Mouse (Mus musculus) left cerebral cortex, adult 9 months (tissue): ENCODE data around the gene Kif1bp.
A peak's percentile ranks its signal among the peaks of the same experiment; 100 is the strongest.

Experiments
- DNase-seq, 2 experiments: peaks; one replicate each; pipeline ENCODE4 v3.0.0; 2022; ENCODE audit warnings: low spot score in 2 of 2

The Kif1bp gene

GRCm38 (mm10) chr10:62556558-62556901 lies 21.7 kb downstream of the Kif1bp start:
- no peak for DNase-seq

DNA sequence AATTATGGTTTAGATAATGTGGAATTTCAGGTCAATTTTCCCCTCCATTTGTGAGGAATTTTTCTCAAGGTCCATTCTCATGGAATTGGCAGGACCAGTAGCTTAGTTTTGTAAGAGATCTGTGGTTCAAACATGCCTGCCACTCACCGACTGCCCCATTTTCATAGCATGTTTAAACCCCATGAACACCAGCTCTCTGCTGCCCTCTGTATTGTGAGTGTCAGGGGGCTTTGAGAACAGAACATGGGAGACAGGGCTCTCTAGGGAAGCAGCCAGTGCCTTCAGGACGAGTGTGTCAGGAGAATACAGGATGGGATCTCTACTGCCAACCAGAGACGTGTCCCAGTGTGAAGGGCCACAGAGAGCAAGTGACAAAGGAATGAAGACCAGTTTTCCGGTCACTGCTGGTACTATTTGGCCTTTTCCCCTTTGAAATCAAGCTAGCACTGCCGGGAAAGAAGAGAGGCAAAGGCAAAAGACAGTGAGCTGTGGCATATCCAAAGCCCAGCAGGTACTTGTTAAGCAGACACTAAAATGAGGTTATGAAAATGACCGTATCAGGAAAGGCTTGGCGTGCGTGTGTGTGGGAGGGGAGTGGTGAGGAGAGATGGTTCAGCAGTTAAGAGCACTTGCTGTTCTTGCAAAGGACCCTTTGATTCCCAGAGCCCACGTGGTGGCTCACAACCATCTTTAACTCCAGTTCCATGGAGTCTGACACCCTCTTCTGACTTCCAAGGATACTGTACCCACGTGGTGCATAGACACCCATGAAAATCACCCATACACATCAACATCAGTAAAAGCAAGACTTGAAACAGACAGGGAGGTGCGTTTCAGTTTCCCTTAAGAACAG lies 22.3 kb downstream of the Kif1bp start:
- DNase-seq = no peak

DNA sequence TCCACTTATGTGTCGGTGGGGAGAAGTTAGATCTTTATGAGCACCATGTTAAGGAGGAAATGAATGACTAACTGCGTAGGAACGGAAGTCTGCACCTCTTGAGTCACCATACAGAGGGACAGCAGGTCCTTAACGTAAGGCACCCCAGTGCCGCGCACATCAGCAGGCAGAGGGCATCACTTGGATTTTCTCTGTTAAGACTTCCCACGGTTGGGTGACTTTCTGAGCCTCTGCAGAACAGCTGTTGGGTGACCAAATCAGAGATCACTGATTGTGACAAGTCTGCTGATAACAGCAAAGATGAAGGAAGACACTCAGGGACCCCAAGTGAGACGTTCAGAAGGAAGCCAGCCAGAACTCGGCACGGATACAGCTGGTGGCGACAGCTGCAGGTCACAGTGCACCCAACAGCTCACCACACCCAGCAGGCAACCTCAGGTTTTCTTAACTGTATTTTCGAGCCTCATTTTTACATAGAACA lies 24.6 kb downstream of the Kif1bp start:
- no peak for DNase-seq

GRCm38 (mm10) chr10:62550787-62551300 lies 27.4 kb downstream of the Kif1bp start:
- DNase-seq = peak in 1 of 2 experiments; percentile 53

DNA sequence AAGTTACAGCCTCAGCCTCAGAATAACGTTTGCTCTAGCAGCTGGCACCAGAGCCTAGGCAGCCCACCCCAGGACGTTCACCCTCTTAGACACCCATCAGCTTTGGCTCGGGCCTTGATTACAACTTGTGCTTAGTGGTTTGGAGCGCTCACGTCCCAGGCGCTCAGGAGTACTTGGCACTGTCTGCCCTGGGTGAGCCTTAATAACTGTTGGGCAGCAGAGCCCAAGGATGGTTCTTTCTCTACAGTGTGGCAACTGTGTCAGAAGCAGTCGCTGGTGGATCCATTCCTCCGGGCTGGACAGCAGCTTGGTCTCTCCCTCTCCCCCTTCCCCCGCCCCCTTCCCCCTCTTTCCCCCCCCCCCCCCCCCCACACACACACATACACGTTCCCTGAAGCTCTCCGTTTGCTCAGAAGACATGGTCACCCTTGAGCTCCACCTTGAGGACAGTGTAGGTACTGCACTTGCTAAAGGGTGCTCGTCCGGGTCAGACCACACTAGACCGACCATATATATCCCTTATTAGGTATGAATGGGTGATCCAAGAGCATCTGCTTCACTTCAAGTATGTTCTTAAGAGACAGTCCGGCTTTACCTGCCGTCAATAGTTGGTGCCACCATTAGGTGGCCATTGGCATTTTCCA lies 28.6 kb downstream of the Kif1bp start:
- peak in 1 of 2 experiments; percentile 67 for DNase-seq

GRCm38 (mm10) chr10:62546441-62546840 lies 31.8 kb downstream of the Kif1bp start:
- DNase-seq = no peak

DNA sequence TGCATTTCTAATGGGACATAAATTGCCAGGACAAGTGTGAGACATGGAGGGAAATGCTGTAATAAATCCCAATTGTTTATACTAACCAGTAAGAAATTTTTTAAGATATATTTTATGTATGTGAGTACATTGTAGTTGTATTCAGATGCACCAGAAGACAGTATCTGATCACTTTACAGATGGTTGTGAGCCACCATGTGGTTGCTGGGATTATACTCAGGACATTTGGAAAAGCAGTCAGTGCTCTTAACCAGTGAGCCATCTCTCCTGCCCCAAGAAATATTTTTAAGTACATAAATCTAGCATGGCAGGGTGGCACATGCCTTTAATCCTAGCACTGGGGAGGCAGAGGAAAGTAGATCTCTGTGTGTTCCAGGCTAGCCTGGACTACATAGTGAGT lies 32.5 kb downstream of the Kif1bp start:
- DNase-seq = no peak

GRCm38 (mm10) chr10:62544316-62544715 lies 33.9 kb downstream of the Kif1bp start:
- DNase-seq = no peak

DNA sequence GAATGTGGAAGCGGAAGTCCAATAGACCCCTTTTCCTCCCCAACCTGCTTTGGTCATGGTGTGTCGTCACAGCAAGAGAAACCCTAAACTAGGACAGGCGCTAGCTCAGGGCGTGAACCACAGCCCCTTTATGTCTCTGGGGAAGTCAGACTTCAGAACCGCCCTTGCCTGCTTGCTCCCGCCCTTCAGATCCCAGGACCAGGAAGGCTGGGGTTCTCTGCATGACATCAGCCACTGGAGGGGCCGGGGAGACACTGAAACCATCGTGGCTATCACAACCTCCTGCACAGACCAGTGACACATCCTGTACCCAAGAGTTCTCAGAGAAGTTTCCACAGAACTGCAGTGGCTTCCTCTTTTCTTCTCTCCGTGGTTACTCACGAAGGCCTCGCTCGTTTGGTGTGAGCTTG lies 34.9 kb downstream of the Kif1bp start:
- DNase-seq = peak in 1 of 2 experiments; percentile 23

DNA sequence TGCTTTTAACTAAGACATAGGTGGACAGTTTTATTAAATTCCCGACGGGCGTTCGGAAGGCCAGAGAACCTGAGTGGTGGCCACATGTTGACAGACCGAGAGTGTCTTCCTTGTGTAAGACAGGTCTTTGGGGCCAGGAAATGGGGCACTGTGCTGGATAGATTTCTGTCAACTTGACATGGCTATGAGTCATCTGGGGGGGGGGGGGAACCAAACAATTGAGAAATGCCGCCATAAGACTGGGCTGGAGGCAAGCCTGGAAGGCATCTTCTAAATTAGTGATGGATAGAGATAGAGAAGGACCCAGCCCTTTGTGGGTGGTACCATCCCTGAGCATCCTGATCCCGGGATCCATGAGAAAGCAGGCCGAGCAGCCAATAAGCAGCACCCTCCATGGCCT lies 35.3 kb downstream of the Kif1bp start:
- DNase-seq = no peak

DNA sequence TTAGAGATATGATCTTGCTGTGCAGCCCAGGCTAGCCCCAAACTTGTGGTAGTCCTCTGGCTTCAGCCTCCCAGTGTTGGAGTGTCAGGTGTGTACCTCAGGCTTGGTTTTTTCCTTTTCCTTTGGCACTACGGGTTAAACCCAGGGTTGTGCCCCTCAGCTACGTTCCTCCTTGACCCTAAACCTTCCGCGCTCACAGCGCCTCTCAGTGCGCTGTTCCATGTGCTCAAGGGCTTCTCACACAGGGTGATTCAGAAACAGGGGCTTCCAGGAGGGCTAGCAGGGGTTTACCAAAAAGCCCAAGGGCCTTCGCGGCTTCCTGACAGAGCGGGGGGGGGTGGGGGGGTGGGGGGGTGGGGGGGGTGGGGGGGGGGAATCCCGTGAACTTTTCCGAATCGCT lies 35.8 kb downstream of the Kif1bp start:
- DNase-seq = no peak

GRCm38 (mm10) chr10:62541499-62541898 lies 36.8 kb downstream of the Kif1bp start:
- DNase-seq = no peak

- no peak for DNase-seq
These were observed 37.5 kb downstream of the Kif1bp start for GRCm38 (mm10) chr10:62540800-62541199.

GRCm38 (mm10) chr10:62534509-62534908 lies 43.7 kb downstream of the Kif1bp start:
- no peak for DNase-seq

DNA sequence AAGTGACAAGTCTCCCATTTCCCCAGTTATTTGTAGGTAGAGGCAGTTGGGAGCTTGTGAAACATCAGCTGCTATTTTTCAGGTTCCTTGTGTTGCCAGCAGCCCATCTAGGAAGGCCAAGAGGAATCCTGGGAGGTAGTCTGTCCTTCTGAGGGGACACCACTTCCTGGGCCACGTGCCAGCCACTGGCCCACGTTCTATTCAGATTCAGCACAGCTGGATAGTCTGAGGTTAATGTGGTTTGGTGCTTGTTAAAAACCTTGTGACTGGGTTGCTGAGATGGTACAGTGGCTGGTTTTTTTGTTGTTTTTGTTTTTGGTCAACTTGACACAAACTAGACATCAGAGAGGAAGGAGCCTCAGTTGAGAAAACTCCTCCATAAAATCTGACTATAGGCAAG lies 45.4 kb downstream of the Kif1bp start:
- no peak for DNase-seq

DNA sequence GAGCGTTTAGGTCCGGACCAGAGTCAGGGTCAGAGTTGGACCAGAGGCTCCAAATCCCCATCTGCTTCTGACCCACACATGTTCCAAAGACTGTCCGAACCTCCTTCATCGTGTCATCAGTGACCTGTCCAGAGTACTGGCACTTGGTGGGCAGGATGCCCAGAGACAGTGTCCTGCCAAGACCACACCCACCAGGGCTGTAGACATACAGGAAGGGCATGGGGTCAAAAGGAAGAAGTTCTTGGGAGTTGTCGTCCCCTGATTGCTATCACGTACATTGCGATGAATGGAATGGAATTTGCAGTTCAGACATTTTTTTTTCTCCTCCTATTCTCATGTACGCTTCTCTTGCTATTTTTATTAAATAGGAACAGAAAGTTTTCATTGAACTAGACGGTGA lies 48.1 kb downstream of the Kif1bp start:
- no peak for DNase-seq

DNA sequence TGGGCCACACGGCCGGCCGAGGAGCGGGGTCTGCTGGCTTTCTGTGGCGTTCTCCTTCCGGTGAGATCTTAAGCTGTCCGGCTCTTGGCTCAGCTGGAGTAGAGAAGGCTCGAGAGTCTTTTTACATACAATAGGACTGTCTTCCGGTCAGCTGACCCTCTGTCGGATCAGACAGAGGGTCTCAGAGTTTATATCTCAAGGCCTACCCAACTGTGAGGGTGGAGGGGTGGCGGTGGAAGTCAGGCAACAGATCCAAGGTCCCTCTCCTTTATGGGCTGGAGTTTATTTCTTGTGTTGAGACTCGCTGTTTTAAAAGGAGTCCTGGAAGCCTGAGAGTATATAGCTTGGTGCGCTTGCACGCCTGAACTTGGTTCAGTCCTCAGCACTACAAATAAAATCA lies 50.9 kb downstream of the Kif1bp start, which contains the start of gene Srgn:
Srgn (minus strand) TSS at position 101 of the 400 bp plus-strand sequence.
- no peak for DNase-seq

DNA sequence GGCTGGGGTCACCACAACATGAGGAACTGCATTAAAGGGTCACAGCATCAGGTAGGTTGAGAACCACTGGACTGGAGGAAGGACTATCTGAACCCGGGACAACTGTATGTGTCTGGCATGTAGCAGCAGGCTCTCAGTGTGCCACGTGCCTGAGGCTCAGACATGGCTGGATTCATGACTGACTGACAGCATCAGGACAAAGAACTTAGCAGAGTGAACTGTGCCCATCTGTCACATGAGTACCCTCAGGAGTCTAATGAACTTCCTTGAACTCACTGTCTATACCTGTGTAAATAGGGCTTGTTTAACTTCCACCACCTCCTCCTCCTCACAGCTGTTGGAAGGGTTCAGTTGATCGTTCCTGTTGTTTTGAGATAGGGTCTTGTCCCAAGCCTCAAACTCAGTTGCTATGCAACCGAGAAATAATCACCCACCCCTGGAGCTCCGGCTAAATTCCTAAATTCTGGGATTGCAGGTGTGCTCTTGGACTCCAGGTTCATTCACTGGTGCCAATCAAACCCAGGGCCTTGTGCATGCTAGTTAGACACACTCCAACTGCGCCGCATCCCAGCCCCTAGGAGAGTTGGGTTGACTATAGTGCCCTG lies 55.8 kb downstream of the Kif1bp start:
- no peak for DNase-seq

DNA sequence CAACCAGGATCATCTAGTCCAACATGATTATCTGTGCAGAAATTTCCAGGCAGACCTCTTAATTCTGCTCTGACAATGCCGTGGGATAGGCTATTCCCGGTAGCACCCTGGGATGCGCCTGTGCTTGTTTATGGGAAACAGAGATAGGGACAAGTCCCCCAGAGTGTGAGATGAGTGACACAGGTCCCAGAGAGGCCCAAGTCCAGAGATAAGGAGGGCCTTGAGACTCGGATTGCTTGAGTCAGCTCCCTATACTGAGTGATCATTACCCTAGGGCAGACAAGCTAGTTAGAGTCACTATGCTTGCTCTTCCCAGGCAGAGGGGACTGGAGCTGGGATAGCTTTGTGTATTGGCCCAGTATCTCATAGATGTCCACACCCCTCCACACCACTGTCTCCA lies 56.5 kb downstream of the Kif1bp start:
- no peak for DNase-seq

GRCm38 (mm10) chr10:62520911-62521310 lies 57.3 kb downstream of the Kif1bp start:
- no peak for DNase-seq

DNA sequence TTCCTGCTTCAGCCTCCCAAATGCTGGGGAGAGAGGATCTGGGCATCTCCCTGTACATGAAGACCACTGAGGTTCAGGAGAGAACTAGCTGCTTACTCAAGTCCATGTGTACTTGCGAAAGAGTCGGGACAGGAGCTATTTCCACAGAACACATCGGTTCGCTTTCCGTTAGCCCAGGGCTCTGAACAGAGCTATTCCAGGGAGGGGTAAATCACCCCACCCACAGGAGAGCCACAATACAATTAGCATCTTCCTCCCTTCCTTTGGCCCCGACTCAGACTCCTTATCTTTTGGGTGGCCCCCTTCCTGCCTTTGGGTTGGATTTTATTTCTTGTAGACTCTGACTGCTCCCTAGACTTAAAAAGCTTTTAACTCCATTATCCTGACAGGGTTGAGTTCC lies 60.7 kb downstream of the Kif1bp start:
- DNase-seq = no peak

DNA sequence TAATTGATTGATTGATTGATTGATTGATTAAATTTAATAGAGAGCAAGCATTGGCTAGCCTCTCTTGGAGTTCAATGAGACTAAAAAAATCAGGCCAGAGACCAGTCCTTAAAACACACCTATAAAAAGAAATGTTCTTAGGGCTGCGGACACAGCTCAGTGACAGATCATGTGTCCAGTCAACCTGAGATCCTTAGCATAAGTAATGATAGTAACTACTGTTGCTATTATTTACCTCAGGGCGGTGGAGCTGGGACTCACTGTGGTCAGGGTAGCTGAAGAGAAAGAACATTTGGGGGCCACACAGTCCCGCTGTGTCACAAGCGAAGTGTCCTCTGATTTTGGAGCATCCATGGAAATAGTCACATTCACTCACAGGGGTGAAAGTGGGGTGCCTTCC lies 65.4 kb downstream of the Kif1bp start:
- DNase-seq = no peak

DNA sequence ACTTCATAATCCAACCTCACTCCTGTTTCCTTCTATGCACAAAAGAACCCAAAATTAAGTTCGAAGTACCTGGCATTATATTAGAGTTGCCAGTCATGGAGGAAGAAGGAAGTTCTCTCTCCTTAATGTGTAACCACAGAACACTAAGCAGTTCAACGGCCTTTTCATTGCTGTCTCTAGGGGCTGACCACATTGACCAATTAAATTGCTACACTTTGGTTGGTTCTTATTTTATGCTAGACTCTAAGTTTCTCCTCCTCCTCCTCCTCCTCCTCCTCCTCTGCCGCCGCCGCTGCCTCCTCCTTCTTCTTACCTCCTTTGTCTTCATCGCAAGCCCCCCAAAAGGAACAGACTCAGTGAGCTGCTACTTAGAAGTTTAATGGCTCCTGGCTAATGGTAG lies 66.7 kb downstream of the Kif1bp start:
- DNase-seq = no peak
